Mouse (Mus musculus) embryo, embryonic 10.5 days (tissue): ENCODE results near the gene Nupl2.

Experiments used
- DNase-seq: peaks from one replicate; pipeline ENCODE4 v3.0.0-alpha.2; 2015; ENCODE audit warnings: low spot score

The Nupl2 gene

GRCm38 (mm10) chr5:24208505-24208904, 43.7 kb downstream of the Nupl2 start:
- DNase-seq = no peak

GRCm38 (mm10) chr5:24213861-24214546, 49.2 kb downstream of the Nupl2 start:
- DNase-seq = no peak

GRCm38 (mm10) chr5:24214547-24214878, 49.8 kb downstream of the Nupl2 start:
- no peak for DNase-seq

GRCm38 (mm10) chr5:24214900-24215299, 50.1 kb downstream of the Nupl2 start:
- no peak for DNase-seq
